Mouse (Mus musculus) neural tube, embryonic 11.5 days (tissue): ENCODE results near the gene Prpf38b. TPM values are rescaled to one million over a fixed set of nuclear protein-coding genes. Genes with fewer than 3 reads are reported as not detected.
A peak's percentile ranks its signal among the peaks of the same experiment; 100 is the strongest.
"Not testable (repeated sequence)": the region's sequence is repeated elsewhere in the genome, so short reads cannot be mapped to it uniquely, and the experiment has no call there.

ENCODE experiments used
- ATAC-seq: fragments of 200-750 bp; cut with Nextera tagmentation; 2 replicates; pipeline ENCODE4 v1.8.0; 2017; ENCODE audit warnings: moderate number of reproducible peaks, mild to moderate bottlenecking, moderate TSS enrichment, moderate library complexity; ENCODE audit not compliant: insufficient read depth, low FRiP score, low TSS enrichment
- DNase-seq: peaks from one replicate; pipeline ENCODE4 v3.0.0-alpha.2; 2015; ENCODE audit warnings: low spot score
- H3K27ac ChIP-seq: fragments of 300-500 bp; sonication (generic); 2 replicates; pipeline ENCODE4 v1.5.1; 2014; ENCODE audit warnings: low read depth, mild to moderate bottlenecking, low read length
- H3K27me3 ChIP-seq: fragments of 300-500 bp; sonication (generic); 2 replicates; pipeline ENCODE4 v1.6.1; 2014; ENCODE audit warnings: mild to moderate bottlenecking, low read length, mixed read lengths; ENCODE audit not compliant: control insufficient read depth, insufficient read depth
- H3K36me3 ChIP-seq: fragments of 300-500 bp; sonication (generic); 2 replicates; pipeline ENCODE4 v1.6.1; 2014; ENCODE audit warnings: mild to moderate bottlenecking, low read length, moderate library complexity, mixed read lengths; ENCODE audit not compliant: control insufficient read depth, insufficient read depth
- H3K4me1 ChIP-seq: fragments of 300-500 bp; sonication (generic); 2 replicates; pipeline ENCODE4 v1.6.1; 2014; ENCODE audit warnings: low read length, mixed read lengths; ENCODE audit not compliant: control insufficient read depth, insufficient read depth
- H3K4me2 ChIP-seq: fragments of 300-500 bp; sonication (generic); 2 replicates; pipeline ENCODE4 v1.6.1; 2014; ENCODE audit warnings: low read depth, mild to moderate bottlenecking, moderate library complexity
- H3K4me3 ChIP-seq: fragments of 300-500 bp; sonication (generic); 2 replicates; pipeline ENCODE4 v1.5.1; 2014; ENCODE audit warnings: low read depth, low read length
- H3K9ac ChIP-seq: fragments of 300-500 bp; sonication (generic); 2 replicates; pipeline ENCODE4 v1.6.1; 2014; ENCODE audit warnings: mild to moderate bottlenecking, low read length
- H3K9me3 ChIP-seq: fragments of 300-500 bp; sonication (generic); 2 replicates; pipeline ENCODE4 v1.6.1; 2016; ENCODE audit warnings: low read length; ENCODE audit not compliant: control insufficient read depth
- WGBS: fragments of 180-500 bp; shearing (Covaris S2); extraction: QIAGEN DNeasy Blood & Tissue Kit; methylation state at CpG from one replicate; pipeline ENCODE4 v1.1.7; 2014; 5-methylcytosine and 5-hydroxymethylcytosine counted together
- polyA plus RNA-seq: library from polyadenylated mRNA; unstranded; fragments of >200 nt; fragmentation: Nextera tagmentation; extraction: Ambion mirVana; gene quantifications from 2 replicates; pipeline ENCODE4 v1.2.1, GENCODE M21; 2014

Gene Prpf38b
- polyA plus RNA-seq, 1 experiment from 2014 or later = 59.0 TPM

DNA sequence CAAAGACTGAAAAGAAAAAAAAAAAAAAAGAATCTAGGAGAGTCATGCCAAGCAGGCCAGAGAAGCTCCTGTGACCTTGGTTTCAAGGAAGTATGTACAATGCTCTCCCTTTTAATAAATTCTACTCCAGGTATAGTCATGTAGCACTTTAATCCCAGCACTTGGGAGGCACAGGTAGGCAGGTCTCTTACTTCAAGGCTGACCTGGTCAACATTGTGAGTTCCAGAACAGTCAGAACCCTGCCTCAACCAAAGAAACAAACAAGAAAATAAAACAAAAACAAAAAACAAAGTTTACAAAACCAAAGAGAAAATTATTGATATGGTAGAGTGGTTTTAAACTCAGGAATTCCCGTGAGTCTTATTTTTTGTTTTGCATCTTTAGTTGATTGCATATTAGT lies 21.6 kb downstream of the Prpf38b start, which contains the start of gene Fndc7:
Fndc7 (minus strand) TSS at position 101 of the 400 bp plus-strand sequence.
- Histone ChIP-seq H3K27ac (no peak within 1 kb of the TSS), H3K4me3 (no peak within 1 kb of the TSS), H3K4me1 (peaks cover 6% of the 10 kb centered on the region; the same call in 1 of the 2 replicates), H3K9ac (no peak within 1 kb of the TSS), H3K9me3 (no peaks in the 10 kb centered on the region), H3K27me3 (no peaks in the 10 kb centered on the region), H3K4me2 (no peak within 1 kb of the TSS), H3K36me3 (no peaks in the 10 kb centered on the region)
- DNase-seq (no peak), ATAC-seq (no peak)
- WGBS = 97% methylated on average over 1 of the region's 1 CpGs

GRCm38 (mm10) chr3:108887618-108887975 lies 23.9 kb downstream of the Prpf38b start:
- Histone ChIP-seq H3K9ac (no peak overlapping the region), H3K4me3 (no peak overlapping the region), H3K4me1 (peaks cover 6% of the 10 kb centered on the region; the same call in 1 of the 2 replicates), H3K9me3 (no peaks in the 10 kb centered on the region), H3K4me2 (no peak overlapping the region), H3K27ac (no peak overlapping the region), H3K36me3 (no peaks in the 10 kb centered on the region), H3K27me3 (no peaks in the 10 kb centered on the region)
- 92% methylated on average over 3 of the region's 3 CpGs for WGBS
- DNase-seq (no peak), ATAC-seq (no peak)

DNA sequence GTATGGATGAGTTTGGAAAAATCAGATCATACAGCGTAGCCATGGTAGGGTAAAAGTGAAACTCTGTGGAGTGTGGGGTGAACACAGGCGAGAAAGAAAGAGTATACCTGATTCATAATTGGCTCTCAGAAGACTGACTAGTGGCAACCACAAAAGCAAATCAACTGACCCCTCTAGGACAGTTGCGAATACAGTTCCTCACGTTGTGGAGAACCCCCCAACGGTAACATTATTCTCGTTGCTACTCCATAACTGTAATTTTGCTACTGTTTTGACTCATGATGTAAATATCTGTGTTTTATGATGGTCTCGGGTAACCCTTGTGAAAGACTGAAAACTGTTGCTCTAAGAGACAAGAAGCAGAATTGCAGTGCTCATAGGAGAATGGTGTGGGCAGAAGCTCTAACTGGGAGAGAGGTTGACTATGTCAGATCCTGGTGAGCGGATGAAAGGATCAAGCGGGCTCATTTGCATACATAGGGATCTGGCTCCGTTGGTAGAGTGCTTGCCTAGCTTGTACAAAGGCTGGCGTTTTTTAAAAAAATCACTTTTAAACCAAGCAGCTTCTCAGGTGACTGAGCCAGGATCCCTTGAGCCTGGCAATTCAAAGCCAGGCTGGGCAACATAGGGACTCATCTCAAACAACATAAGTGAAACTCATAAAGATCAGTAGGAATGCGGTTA lies 24.5 kb downstream of the Prpf38b start:
- H3K9ac ChIP-seq = no peak overlapping the region
- no peak overlapping the region for H3K27ac ChIP-seq
- H3K9me3 ChIP-seq = no peaks in the 10 kb centered on the region
- H3K27me3 ChIP-seq = no peaks in the 10 kb centered on the region
- H3K4me2 ChIP-seq = no peak overlapping the region
- WGBS = 72% methylated on average over 12 of the region's 12 CpGs
- H3K4me1 ChIP-seq = peaks cover 6% of the 10 kb centered on the region; the same call in 1 of the 2 replicates
- DNase-seq (no peak), ATAC-seq (no peak)
- no peak overlapping the region for H3K4me3 ChIP-seq
- H3K36me3 ChIP-seq = no peaks in the 10 kb centered on the region

- H3K4me2 ChIP-seq = no peak overlapping the region
- ATAC-seq (peak; percentile 68), DNase-seq (peak; percentile 64)
- no peaks in the 10 kb centered on the region for H3K9me3 ChIP-seq
- H3K27me3 ChIP-seq = no peaks in the 10 kb centered on the region
- no peak overlapping the region for H3K9ac ChIP-seq
- H3K4me1 ChIP-seq = peaks cover 10% of the 10 kb centered on the region
- H3K27ac ChIP-seq = peak overlapping the region; percentile 54; the same call in 1 of the 2 replicates
- no peak overlapping the region for H3K4me3 ChIP-seq
- 46% methylated on average over 9 of the region's 9 CpGs for WGBS
- H3K36me3 ChIP-seq = no peaks in the 10 kb centered on the region
Measured at GRCm38 (mm10) chr3:108885686-108886530, 25.6 kb downstream of the Prpf38b start.

GRCm38 (mm10) chr3:108884706-108885289 lies 26.7 kb downstream of the Prpf38b start:
- no peak for ATAC-seq
- WGBS = 59% methylated on average over 8 of the region's 8 CpGs
- Histone ChIP-seq H3K9me3 (no peaks in the 10 kb centered on the region), H3K27me3 (no peaks in the 10 kb centered on the region), H3K4me1 (peaks cover 10% of the 10 kb centered on the region), H3K36me3 (no peaks in the 10 kb centered on the region), H3K4me3 (no peak overlapping the region), H3K9ac (no peak overlapping the region), H3K27ac (no peak overlapping the region), H3K4me2 (no peak overlapping the region)
- DNase-seq = peak; percentile 23

GRCm38 (mm10) chr3:108883067-108883466 lies 28.5 kb downstream of the Prpf38b start:
- Histone ChIP-seq H3K4me1 (peaks cover 10% of the 10 kb centered on the region), H3K4me2 (no peak overlapping the region), H3K9me3 (no peaks in the 10 kb centered on the region), H3K36me3 (no peaks in the 10 kb centered on the region), H3K4me3 (no peak overlapping the region), H3K27ac (no peak overlapping the region), H3K9ac (no peak overlapping the region), H3K27me3 (no peaks in the 10 kb centered on the region)
- WGBS = 82% methylated on average over 2 of the region's 2 CpGs
- DNase-seq (no peak), ATAC-seq (no peak)

DNA sequence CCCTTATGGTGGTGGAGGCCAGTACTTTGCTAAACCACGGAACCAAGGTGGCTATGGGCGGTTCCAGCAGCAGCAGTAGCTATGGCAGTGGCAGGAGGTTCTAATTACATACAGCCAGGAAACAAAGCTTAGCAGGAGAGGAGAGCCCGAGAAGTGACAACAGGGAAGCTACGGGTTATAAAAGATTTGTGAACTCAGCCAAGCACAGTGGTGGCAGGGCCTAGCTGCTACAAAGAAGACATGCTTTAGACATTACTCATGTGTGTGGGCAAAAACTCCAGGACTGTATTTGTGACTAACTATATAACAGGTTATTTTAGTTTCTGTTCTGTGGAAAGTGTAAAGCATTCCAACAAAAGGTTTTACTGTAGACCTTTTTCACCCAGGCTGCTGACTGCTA lies 29.7 kb downstream of the Prpf38b start:
- H3K9ac ChIP-seq, H3K27me3 ChIP-seq, H3K4me2 ChIP-seq, H3K4me3 ChIP-seq, H3K36me3 ChIP-seq, ATAC-seq, DNase-seq, H3K27ac ChIP-seq, H3K9me3 ChIP-seq: not testable (repeated sequence)
- 13% methylated on average over 4 of the region's 4 CpGs for WGBS
- peaks cover 10% of the 10 kb centered on the region for H3K4me1 ChIP-seq

DNA sequence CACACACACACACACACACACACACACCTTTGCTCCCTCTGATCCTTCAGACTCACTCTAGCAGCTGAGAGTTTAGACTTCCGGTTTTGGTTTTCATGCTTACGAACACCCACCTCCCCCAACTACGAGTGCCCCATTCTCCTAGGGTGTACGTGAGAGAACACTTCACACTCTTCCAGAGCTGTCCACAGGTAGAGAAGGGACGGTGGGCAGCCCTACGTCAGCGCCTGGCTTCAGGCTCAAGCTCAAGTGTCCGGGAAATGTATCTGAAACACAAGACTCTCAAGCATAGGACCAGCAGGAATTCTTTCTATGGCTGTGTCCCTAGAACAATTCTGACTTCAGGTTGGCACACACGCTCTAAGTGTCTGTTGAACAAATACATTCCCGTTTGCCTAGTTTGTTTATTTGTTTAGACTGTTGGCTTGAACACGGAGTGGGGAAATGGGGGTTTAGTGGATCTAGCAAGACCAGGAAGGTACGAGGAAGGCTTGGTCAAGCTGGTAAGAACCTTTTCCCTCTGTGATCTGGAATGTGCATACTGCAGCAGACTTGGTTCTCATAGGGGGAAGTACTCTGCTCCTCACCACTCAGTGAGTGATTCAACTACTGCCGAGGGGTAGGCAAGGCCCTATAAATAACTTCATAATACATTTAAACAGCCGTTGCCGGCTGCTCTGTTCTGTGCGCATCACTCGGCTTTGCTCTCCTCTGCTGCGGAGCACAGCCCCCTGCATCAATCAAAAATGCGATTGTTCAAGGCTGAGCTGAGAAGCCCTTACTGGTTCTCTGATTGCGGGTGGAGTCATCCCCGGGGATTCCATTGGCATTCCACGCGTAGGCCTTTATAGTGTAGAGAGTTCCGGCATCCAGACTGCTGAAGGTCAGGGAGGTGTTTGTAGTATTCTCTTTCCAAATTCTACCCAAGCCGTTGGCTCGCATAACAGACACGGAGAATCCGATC lies 30.7 kb downstream of the Prpf38b start:
- DNase-seq = peak; percentile 35

More for the DNA sequence above, 30.7 kb downstream of the Prpf38b start:
- H3K9ac ChIP-seq = no peak overlapping the region
- no peaks in the 10 kb centered on the region for H3K27me3 ChIP-seq
- no peak overlapping the region for H3K27ac ChIP-seq
- H3K36me3 ChIP-seq = no peaks in the 10 kb centered on the region
- H3K4me3 ChIP-seq = no peak overlapping the region
- ATAC-seq = peak; percentile 43
- H3K4me2 ChIP-seq = no peak overlapping the region
- WGBS = 48% methylated on average over 28 of the region's 28 CpGs
- no peaks in the 10 kb centered on the region for H3K9me3 ChIP-seq
- H3K4me1 ChIP-seq = peaks cover 4% of the 10 kb centered on the region
